Mouse (Mus musculus) G1E (cell line): ENCODE results near the gene Gpha2. TPM values are rescaled to one million over a fixed set of nuclear protein-coding genes. Genes with fewer than 3 reads are reported as not detected.

ENCODE experiments used
- ATAC-seq: 2 replicates; pipeline ENCODE4 v1.8.0; 2016; ENCODE audit warnings: mild to moderate bottlenecking; ENCODE audit not compliant: insufficient number of reproducible peaks, poor library complexity, low FRiP score, severe bottlenecking; ENCODE audit errors: extremely low read depth
- DNase-seq: peaks from one replicate; pipeline ENCODE4 v3.0.0; 2012; ENCODE audit warnings: low spot score
- H3K27me3 ChIP-seq: 2 replicates; pipeline ENCODE4 v1.6.1; 2012; ENCODE audit warnings: mild to moderate bottlenecking, low read length, inconsistent platforms; ENCODE audit not compliant: insufficient read depth
- H3K36me3 ChIP-seq: replicated peaks from 2 replicates; pipeline ENCODE3; 2012; ENCODE audit warnings: mild to moderate bottlenecking, inconsistent platforms
- H3K4me1 ChIP-seq: 2 replicates; pipeline ENCODE4 v1.6.1; 2012; ENCODE audit warnings: low read depth, low read length, inconsistent platforms, mixed read lengths; ENCODE audit not compliant: insufficient read depth
- H3K4me3 ChIP-seq: 2 replicates; pipeline ENCODE4 v1.5.1; 2012; ENCODE audit warnings: low read depth, mild to moderate bottlenecking, inconsistent platforms, low read length, moderate library complexity, mixed read lengths
- H3K9me3 ChIP-seq: replicated peaks from 2 replicates; pipeline ENCODE4 v1.6.1; 2012; ENCODE audit warnings: inconsistent platforms
- CTCF ChIP-seq: IDR thresholded peaks from 2 replicates; pipeline ENCODE4 v1.5.1; 2012; ENCODE audit warnings: low read depth, low read length, inconsistent platforms, mixed read lengths
- GATA1 ChIP-seq: IDR thresholded peaks from 2 replicates; pipeline ENCODE4 v1.6.1; 2012; ENCODE audit warnings: borderline replicate concordance, low read length, inconsistent platforms, mixed read lengths
- GATA2 ChIP-seq: IDR thresholded peaks from 2 replicates; pipeline ENCODE4 v1.6.1; 2012; ENCODE audit warnings: low read depth, low read length, inconsistent platforms, borderline replicate concordance
- POLR2AphosphoS5 ChIP-seq: IDR thresholded peaks from 2 replicates; pipeline ENCODE4 v1.6.1; 2012; ENCODE audit warnings: low read depth, low read length, inconsistent platforms; ENCODE audit not compliant: insufficient replicate concordance
- TAL1 ChIP-seq: conservative IDR thresholded peaks from 2 replicates; pipeline ENCODE4 v1.6.1; 2012; ENCODE audit warnings: low read depth, low read length, inconsistent platforms, mixed read lengths
- polyA plus RNA-seq: library from polyadenylated mRNA; stranded (reverse); fragments of >175 nt; gene quantifications from 2 replicates; pipeline ENCODE4 v1.2.3, GENCODE M21; 2012
- total RNA-seq, 2 experiments: library from RNA; stranded (forward) in 1 of 2; stranded (reverse) in 1 of 2; fragments of 200-1000 nt in 1 of 2; fragments of >200 nt in 1 of 2; fragmentation: Nextera tagmentation in 1 of 2; gene quantifications; 2 replicates each; pipeline ENCODE4 v1.2.3; 2014 to 2017

Gpha2 gene
- total and polyA plus RNA-seq, 3 experiments = not detected

DNA sequence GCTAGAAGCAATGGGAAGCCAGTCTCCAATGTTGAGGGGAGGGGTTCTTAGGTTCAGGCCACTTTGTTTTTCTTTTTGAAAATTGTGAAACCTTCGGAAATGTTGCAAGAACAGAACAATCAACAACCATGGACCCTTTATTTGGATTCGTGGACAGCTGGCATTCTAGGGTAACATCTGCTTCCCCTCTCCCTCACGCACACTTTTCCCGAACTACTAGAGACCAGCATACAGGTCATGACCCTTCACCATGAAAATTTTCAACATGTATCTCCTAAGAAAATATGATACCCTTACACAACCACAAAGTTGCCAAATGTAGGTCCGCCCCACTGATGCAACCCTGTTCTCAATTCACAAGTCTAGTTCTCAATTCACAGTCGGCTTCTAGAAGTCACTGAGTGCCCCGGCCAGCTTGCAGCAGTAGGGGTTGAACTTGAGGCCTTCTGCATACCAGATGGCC, 42.5 kb downstream of the Gpha2 start:
- H3K27me3 ChIP-seq = peaks cover 21% of the 10 kb centered on the region
- ATAC-seq (no peak), DNase-seq (no peak)
- peaks cover 5% of the 10 kb centered on the region for H3K36me3 ChIP-seq
- TF ChIP-seq CTCF = no peak
- TF ChIP-seq TAL1 = no peak
- TF ChIP-seq GATA1 = no peak
- no peak for TF ChIP-seq GATA2
- no peak for TF ChIP-seq POLR2AphosphoS5
- no peaks in the 10 kb centered on the region for H3K9me3 ChIP-seq
- peaks cover 20% of the 10 kb centered on the region for H3K4me1 ChIP-seq
- H3K4me3 ChIP-seq = no peak overlapping the region

DNA sequence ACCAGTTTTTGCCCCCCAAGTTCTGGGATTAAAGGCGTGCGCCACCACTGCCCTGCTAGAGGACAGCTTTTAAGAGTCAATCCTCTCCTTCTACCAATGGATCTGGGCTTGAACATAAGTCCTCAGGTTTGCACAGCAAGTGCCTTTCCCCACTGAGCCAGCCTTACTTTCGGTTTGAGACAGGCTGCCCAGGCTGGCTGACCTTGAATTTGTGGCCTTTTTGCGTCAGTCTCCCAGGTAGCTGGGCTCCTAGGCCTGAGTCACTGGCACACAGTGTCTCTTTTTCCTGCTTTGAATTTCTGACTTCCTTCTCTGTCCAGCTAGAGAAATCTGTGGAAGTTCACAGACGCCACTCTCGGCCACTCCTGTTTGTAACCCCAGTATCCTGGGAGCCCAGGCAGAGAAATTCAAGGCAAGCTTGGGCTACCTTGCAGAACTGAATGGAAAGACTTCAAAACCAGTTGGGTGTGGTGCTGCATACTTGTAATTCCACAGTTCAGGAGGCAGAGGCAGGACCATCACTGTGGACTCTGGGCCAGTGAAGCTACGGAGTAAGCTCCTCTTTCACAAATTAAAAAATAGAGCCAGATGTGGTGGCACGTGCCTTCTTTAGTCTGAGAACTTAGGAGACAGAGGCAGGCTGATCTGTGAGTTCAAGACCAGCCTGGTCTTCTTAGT, 43.8 kb downstream of the Gpha2 start:
- DNase-seq = no peak
- Histone ChIP-seq H3K36me3 (peaks cover 14% of the 10 kb centered on the region), H3K4me1 (peaks cover 28% of the 10 kb centered on the region)

DNA sequence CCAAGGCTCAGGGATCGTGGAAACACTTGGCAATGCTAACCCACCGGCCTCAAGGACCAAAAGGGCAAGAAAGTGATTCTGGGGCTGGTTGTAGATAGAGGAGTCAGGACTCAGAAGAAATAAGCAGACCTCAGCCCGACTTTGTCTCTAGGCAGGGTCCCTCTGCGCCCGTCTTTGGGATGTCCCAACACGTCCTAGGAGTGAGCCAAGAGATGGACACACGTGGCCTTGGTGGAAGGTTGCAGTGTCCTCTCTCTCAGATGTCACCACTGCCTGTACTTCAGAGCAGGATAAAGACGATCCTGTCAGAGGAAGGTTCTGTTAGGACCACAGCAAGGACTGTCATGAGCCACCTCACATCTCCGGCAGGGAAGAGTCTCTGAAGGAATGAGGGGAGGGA, 44.5 kb downstream of the Gpha2 start:
- TF ChIP-seq POLR2AphosphoS5 (no peak), GATA2 (no peak), TAL1 (no peak), GATA1 (no peak), CTCF (no peak)
- Histone ChIP-seq H3K4me1 (peaks cover 36% of the 10 kb centered on the region), H3K9me3 (no peaks in the 10 kb centered on the region), H3K27me3 (peaks cover 11% of the 10 kb centered on the region), H3K36me3 (peaks cover 14% of the 10 kb centered on the region), H3K4me3 (no peak overlapping the region)
- DNase-seq = no peak
- ATAC-seq = no peak

More for the DNA sequence above, 43.8 kb downstream of the Gpha2 start:
- no peak for ATAC-seq
- H3K9me3 ChIP-seq = no peaks in the 10 kb centered on the region
- peaks cover 13% of the 10 kb centered on the region for H3K27me3 ChIP-seq
- no peak for TF ChIP-seq GATA2
- TF ChIP-seq POLR2AphosphoS5 = no peak
- TF ChIP-seq TAL1 = no peak
- TF ChIP-seq CTCF = no peak
- no peak for TF ChIP-seq GATA1
- H3K4me3 ChIP-seq = no peak overlapping the region

DNA sequence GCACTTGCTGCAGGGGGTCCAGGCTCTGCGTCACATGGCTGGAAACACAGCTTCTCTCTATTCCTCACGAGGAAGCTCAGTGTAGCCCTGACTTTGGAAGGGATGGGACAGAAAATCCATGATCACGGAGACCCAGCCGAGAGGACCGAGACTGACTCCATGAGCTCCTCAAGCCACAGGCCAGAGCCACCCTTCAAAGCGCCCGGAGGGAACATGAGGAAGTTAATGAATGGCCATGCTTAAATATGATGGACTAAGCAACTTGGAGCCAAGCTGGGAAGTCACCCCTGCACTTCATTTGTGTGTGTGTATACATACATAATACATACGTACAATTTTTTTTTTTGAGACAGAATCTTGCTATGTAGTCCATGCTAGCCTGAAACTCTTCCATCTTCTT, 45.0 kb downstream of the Gpha2 start:
- ATAC-seq (no peak), DNase-seq (no peak)
- H3K9me3 ChIP-seq = no peaks in the 10 kb centered on the region
- TF ChIP-seq POLR2AphosphoS5 (no peak), TAL1 (no peak), CTCF (no peak)
- peaks cover 11% of the 10 kb centered on the region for H3K27me3 ChIP-seq
- H3K4me1 ChIP-seq = peaks cover 41% of the 10 kb centered on the region
- no peak overlapping the region for H3K4me3 ChIP-seq
- peaks cover 14% of the 10 kb centered on the region for H3K36me3 ChIP-seq

DNA sequence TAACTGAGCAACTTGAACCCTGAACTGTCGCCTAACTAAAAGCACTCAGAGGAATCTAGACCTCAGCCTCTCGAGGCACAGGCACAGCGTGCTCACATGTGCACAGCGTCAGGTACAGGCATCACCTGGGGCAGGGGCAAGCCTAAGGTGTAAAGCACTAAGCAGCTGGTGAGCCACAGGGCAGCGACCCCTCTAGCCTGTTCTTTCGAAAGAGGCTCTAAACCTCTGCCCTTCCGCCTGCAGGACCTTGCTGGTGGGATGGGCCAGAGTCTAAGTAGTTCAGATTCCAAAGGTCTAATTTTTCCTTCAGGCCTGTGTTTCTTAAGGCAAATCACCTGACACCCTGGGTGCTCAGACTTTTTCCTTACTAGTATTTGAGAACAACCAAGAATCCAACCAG, 45.9 kb downstream of the Gpha2 start:
- ATAC-seq (no peak), DNase-seq (no peak)
- Histone ChIP-seq H3K4me1 (peaks cover 44% of the 10 kb centered on the region), H3K27me3 (peaks cover 9% of the 10 kb centered on the region), H3K4me3 (no peak overlapping the region), H3K9me3 (no peaks in the 10 kb centered on the region), H3K36me3 (peaks cover 14% of the 10 kb centered on the region)
- TF ChIP-seq GATA1 (no peak), GATA2 (no peak), POLR2AphosphoS5 (no peak), CTCF (no peak), TAL1 (no peak)

DNA sequence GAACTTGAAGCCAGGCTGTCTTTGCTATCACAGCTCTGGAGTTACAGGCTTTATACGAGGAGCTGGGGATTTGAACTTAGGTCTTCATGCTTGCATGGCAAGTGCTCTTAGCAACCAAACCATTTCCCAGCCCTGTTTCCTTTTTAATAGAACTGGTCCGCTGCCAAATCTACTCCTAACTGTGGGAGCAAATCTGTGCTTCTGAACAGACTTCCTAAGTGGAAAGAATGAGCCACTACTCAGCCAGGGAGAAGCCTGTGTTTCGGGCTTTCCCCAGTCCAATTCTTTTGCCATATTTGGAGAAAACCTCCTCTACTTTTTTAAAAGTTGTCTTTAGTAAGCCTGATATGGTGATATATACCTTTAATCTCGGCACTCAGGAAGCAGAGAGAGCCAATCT, 46.6 kb downstream of the Gpha2 start:
- H3K9me3 ChIP-seq = no peaks in the 10 kb centered on the region

More for the DNA sequence above, 46.6 kb downstream of the Gpha2 start:
- Histone ChIP-seq H3K4me1 (peaks cover 45% of the 10 kb centered on the region), H3K4me3 (no peak overlapping the region), H3K27me3 (peaks cover 2% of the 10 kb centered on the region), H3K36me3 (peaks cover 14% of the 10 kb centered on the region)
- no peak for TF ChIP-seq TAL1
- ATAC-seq (no peak), DNase-seq (no peak)
